Mouse (Mus musculus) CH12.LX (cell line): ENCODE measurements around the gene Gm28047. TPM values are rescaled to one million over a fixed set of nuclear protein-coding genes. Genes with fewer than 3 reads are reported as not detected.

Experiments used
- DNase-seq: peaks from one replicate; pipeline ENCODE4 v3.0.0-alpha.2; 2013; ENCODE audit errors: extremely low read depth
- H3K27ac ChIP-seq: 2 replicates; pipeline ENCODE4 v1.5.1; 2012; ENCODE audit warnings: low read depth, mild to moderate bottlenecking, control low read depth, moderate library complexity; ENCODE audit not compliant: insufficient read depth
- H3K27me3 ChIP-seq: replicated peaks from 2 replicates; pipeline ENCODE3; 2012; ENCODE audit warnings: inconsistent platforms
- H3K36me3 ChIP-seq, 2 experiments: replicated peaks in 1 of 2; 2 replicates each; pipeline versions ENCODE3 to v1.6.1; 2012; ENCODE audit warnings: inconsistent platforms in 1 of 2, low read length in 1 of 2, mild to moderate bottlenecking in 1 of 2, mixed read lengths in 1 of 2, moderate library complexity in 1 of 2; ENCODE audit not compliant: control insufficient read depth in 1 of 2, insufficient read depth in 1 of 2
- H3K4me1 ChIP-seq, 2 experiments: 2 replicates each; pipeline ENCODE4 v1.6.1; 2012; ENCODE audit warnings: inconsistent platforms in 1 of 2, moderate library complexity in 1 of 2; ENCODE audit not compliant: insufficient read depth in 2 of 2, control insufficient read depth in 1 of 2
- H3K4me2 ChIP-seq: 2 replicates; pipeline ENCODE4 v1.6.1; 2012; ENCODE audit warnings: low read depth, mild to moderate bottlenecking, control low read depth; ENCODE audit not compliant: poor library complexity, insufficient read depth, severe bottlenecking
- H3K4me3 ChIP-seq, 3 experiments: fragments of 150-350 bp in 1 of 3; sonication (generic) in 1 of 3; replicated peaks in 1 of 3; 2 replicates each; pipeline versions ENCODE3 to v1.5.1; 2011 to 2012; ENCODE audit warnings: low read depth in 2 of 3, low read length in 2 of 3, mild to moderate bottlenecking in 2 of 3, moderate library complexity in 2 of 3, control low read depth in 1 of 3, improper control_type of control experiment in 1 of 3, inconsistent platforms in 1 of 3, mixed read lengths in 1 of 3; ENCODE audit not compliant: poor library complexity in 1 of 3
- H3K79me2 ChIP-seq: replicated peaks from 2 replicates; pipeline ENCODE4 v1.6.1; 2012; ENCODE audit warnings: mild to moderate bottlenecking, moderate library complexity; ENCODE audit not compliant: control insufficient read depth, poor library complexity, insufficient read depth, severe bottlenecking; ENCODE audit errors: extremely low read depth
- H3K9ac ChIP-seq: 2 replicates; pipeline ENCODE4 v1.6.1; 2012; ENCODE audit warnings: low read depth, mild to moderate bottlenecking, control low read depth, moderate library complexity; ENCODE audit not compliant: insufficient read depth
- H3K9me3 ChIP-seq: replicated peaks from 2 replicates; pipeline ENCODE3; 2012; ENCODE audit warnings: low read length, inconsistent platforms, mixed read lengths
- BHLHE40 ChIP-seq: IDR thresholded peaks from 2 replicates; pipeline ENCODE4 v1.6.1; 2011; ENCODE audit warnings: mild to moderate bottlenecking, low read depth, low read length, improper control_type of control experiment
- CHD1 ChIP-seq: IDR thresholded peaks from 2 replicates; pipeline ENCODE4 v1.6.1; 2012; ENCODE audit warnings: low read depth, low read length, improper control_type of control experiment, inconsistent platforms
- CHD2 ChIP-seq: IDR thresholded peaks from 2 replicates; pipeline ENCODE4 v1.6.1; 2011; ENCODE audit warnings: low read length, improper control_type of control experiment
- JUN ChIP-seq: IDR thresholded peaks from 2 replicates; pipeline ENCODE4 v1.6.1; 2011; ENCODE audit warnings: low read depth, mild to moderate bottlenecking, low read length, improper control_type of control experiment, moderate library complexity; ENCODE audit not compliant: insufficient read depth
- KAT2A ChIP-seq: IDR thresholded peaks from 2 replicates; pipeline ENCODE4 v1.6.1; 2012; ENCODE audit warnings: low read length, improper control_type of control experiment, inconsistent platforms; ENCODE audit not compliant: insufficient replicate concordance
- MAFK ChIP-seq: IDR thresholded peaks from 2 replicates; pipeline ENCODE4 v1.6.1; 2011; ENCODE audit warnings: low read length, improper control_type of control experiment; ENCODE audit not compliant: insufficient replicate concordance
- MAZ ChIP-seq: IDR thresholded peaks from 2 replicates; pipeline ENCODE4 v1.6.1; 2012; ENCODE audit warnings: low read depth, mild to moderate bottlenecking, inconsistent platforms, low read length, improper control_type of control experiment, moderate library complexity
- MEF2A ChIP-seq: IDR thresholded peaks from 2 replicates; pipeline ENCODE4 v1.6.1; 2014; ENCODE audit warnings: low read depth, mild to moderate bottlenecking, inconsistent platforms, low read length, improper control_type of control experiment, borderline replicate concordance
- POLR2A ChIP-seq: IDR thresholded peaks from 2 replicates; pipeline ENCODE4 v1.6.1; 2011; ENCODE audit warnings: low read depth, mild to moderate bottlenecking, improper control_type of control experiment, low read length
- SIN3A ChIP-seq: IDR thresholded peaks from 2 replicates; pipeline ENCODE4 v1.6.1; 2012; ENCODE audit warnings: low read length, improper control_type of control experiment, inconsistent platforms
- SMC3 ChIP-seq: IDR thresholded peaks from 2 replicates; pipeline ENCODE4 v1.6.1; 2011; ENCODE audit warnings: low read depth, low read length, improper control_type of control experiment
- ZC3H11A ChIP-seq: IDR thresholded peaks from 2 replicates; pipeline ENCODE4 v1.6.1; 2012; ENCODE audit warnings: low read depth, mild to moderate bottlenecking, inconsistent platforms, low read length, improper control_type of control experiment
- ZKSCAN1 ChIP-seq: IDR thresholded peaks from 2 replicates; pipeline ENCODE4 v1.6.1; 2012; ENCODE audit warnings: low read depth, inconsistent platforms, low read length, improper control_type of control experiment, borderline replicate concordance
- ZNF384 ChIP-seq: IDR thresholded peaks from 2 replicates; pipeline ENCODE4 v1.6.1; 2012; ENCODE audit warnings: low read depth, low read length, improper control_type of control experiment, inconsistent platforms
- dilution Hi-C: fragments of 300-500 bp; cut with MboI; formaldehyde crosslinking; loops from 2 replicates; pipeline ENCODE4 v1.14.3; 2020; ENCODE audit warnings: low sequenced_read_pairs; ENCODE audit not compliant: extremely low pct_unique_long_range_greater_than_20kb, extremely low pct_ligation_motif_present
- in situ Hi-C: fragments of 300-500 bp; cut with MboI; formaldehyde crosslinking; loops from 3 replicates; pipeline ENCODE4 v1.14.3; 2019; ENCODE audit warnings: low sequenced_read_pairs, low pct_ligation_motif_present, low pct_unique_long_range_greater_than_20kb, mixed read lengths
- polyA plus RNA-seq: library from polyadenylated mRNA; unstranded; fragments of >175 nt; gene quantifications from 2 replicates; pipeline ENCODE4 v1.2.1, GENCODE M21; 2012; ENCODE audit warnings: low read depth; ENCODE audit not compliant: insufficient read length
- total RNA-seq, 2 experiments: library from RNA; depleted of rRNA; stranded (reverse); fragments of 300-350 nt in 1 of 2; fragments of >200 nt in 1 of 2; gene quantifications; 2 replicates each; pipeline ENCODE4 v1.2.3; 2012 to 2014

The Gm28047 gene
- total and polyA plus RNA-seq, 3 experiments, result not detected

GRCm38 (mm10) chr15:102555581-102555980, 69.3 kb downstream of the Gm28047 start:
- Histone ChIP-seq H3K9me3 (no peaks in the 10 kb centered on the region), H3K4me3 (no peak overlapping the region), H3K36me3 (peaks cover 26 to 79% of the 10 kb centered on the region in 2 experiments), H3K9ac (no peak overlapping the region), H3K27ac (no peak overlapping the region), H3K27me3 (no peaks in the 10 kb centered on the region), H3K4me2 (no peak overlapping the region), H3K4me1 (no peaks in the 10 kb centered on the region), H3K79me2 (no peaks in the 10 kb centered on the region)
- no peak for TF ChIP-seq ZC3H11A
- TF ChIP-seq JUN, result no peak
- TF ChIP-seq SMC3, result no peak
- TF ChIP-seq CHD2, result no peak
- TF ChIP-seq BHLHE40, result no peak
- no peak for TF ChIP-seq SIN3A
- no peak for TF ChIP-seq KAT2A
- no peak for TF ChIP-seq CHD1
- TF ChIP-seq ZKSCAN1, result no peak
- TF ChIP-seq MAZ, result no peak
- TF ChIP-seq MAFK, result no peak
- no peak for DNase-seq
- in situ Hi-C loops (no loop called here), dilution Hi-C loops (no loop called here)

GRCm38 (mm10) chr15:102552599-102552998, 72.3 kb downstream of the Gm28047 start:
- H3K36me3 ChIP-seq, result peaks cover 29 to 70% of the 10 kb centered on the region in 2 experiments
- no peak for DNase-seq
- TF ChIP-seq MEF2A (no peak), ZNF384 (0 out of 2 replicates have a peak, but pooled peaks have one; percentile 23), MAZ (no peak)
- H3K9ac ChIP-seq, result no peak overlapping the region
- H3K4me3 ChIP-seq, result no peak overlapping the region
- no peak overlapping the region for H3K27ac ChIP-seq
- no peaks in the 10 kb centered on the region for H3K4me1 ChIP-seq
- H3K4me2 ChIP-seq, result no peak overlapping the region
- H3K79me2 ChIP-seq, result no peaks in the 10 kb centered on the region
- H3K9me3 ChIP-seq, result no peaks in the 10 kb centered on the region
- H3K27me3 ChIP-seq, result no peaks in the 10 kb centered on the region
- in situ Hi-C loops, result no loop called here
- dilution Hi-C loops, result no loop called here

GRCm38 (mm10) chr15:102547478-102547877, 77.4 kb downstream of the Gm28047 start:
- no peak overlapping the region for H3K4me2 ChIP-seq
- H3K36me3 ChIP-seq, result peaks cover 43 to 65% of the 10 kb centered on the region in 2 experiments
- H3K4me1 ChIP-seq, result no peaks in the 10 kb centered on the region
- H3K79me2 ChIP-seq, result no peaks in the 10 kb centered on the region
- H3K27ac ChIP-seq, result no peak overlapping the region
- H3K9ac ChIP-seq, result no peak overlapping the region
- in situ Hi-C loops (loop anchor here (10.0 kb wide), 1 partner anchor 117 kb away; no protein-coding TSS in a partner anchor), dilution Hi-C loops (no loop called here)
- no peak overlapping the region for H3K4me3 ChIP-seq
- no peak for DNase-seq
- TF ChIP-seq MAZ (no peak), POLR2A (no peak), MAFK (no peak), ZNF384 (no peak)
- H3K9me3 ChIP-seq, result no peaks in the 10 kb centered on the region
- H3K27me3 ChIP-seq, result no peaks in the 10 kb centered on the region
